Mouse (Mus musculus): ENCODE data around the gene Wipi1.

The Wipi1 gene

GRCm38 (mm10) chr11:109578536-109578935 is 33.2 kb downstream of the Wipi1 start:
- no peak for DNase-seq (ENCODE audit: low spot score)

DNA sequence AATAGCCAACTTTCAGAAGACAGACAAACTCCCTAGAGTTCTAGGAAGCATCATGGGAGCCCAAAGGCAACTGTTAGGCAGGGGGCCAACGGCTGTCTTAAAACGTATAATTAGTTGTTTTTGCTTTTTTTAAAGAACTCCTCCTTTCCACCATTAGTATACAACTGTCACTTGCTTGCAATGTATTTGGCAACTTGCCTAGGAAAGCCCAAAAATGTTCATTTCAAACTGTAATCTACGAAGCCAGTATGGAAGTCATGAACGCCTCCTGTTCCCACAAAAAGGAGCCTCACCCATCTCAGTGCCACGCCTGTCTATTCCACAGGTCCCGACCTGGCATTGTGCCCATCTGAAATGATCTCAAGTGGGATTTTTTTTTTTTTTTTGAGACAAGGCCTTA is 35.9 kb downstream of the Wipi1 start:
- DNase-seq (ENCODE audit: low spot score) = no peak

- no peak for DNase-seq (ENCODE audit: low spot score)
Measured at GRCm38 (mm10) chr11:109574604-109575003, 37.2 kb downstream of the Wipi1 start.

DNA sequence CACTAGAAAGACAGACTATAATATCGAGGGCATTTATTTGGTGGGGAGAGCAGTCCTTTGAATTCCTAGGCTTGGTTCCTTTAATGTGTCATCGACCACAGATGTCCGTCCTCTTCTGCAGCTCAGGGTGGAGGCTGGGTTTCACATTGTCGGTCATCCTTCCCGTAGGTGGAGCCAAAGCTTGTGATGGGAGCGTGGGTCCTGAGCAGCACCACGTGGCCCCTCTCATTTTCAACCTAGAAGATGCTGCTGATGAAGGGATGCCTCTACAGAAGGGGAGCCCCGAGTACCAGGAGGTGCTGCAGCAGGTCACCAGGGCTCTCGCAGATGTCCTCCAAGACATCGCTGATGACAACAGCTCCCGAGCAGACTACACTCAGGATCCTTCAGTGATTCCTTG is 39.7 kb downstream of the Wipi1 start:
- DNase-seq (ENCODE audit: low spot score) = no peak

GRCm38 (mm10) chr11:109569809-109570208 is 42.0 kb downstream of the Wipi1 start:
- no peak for DNase-seq (ENCODE audit: low spot score)

GRCm38 (mm10) chr11:109569007-109569618 is 42.7 kb downstream of the Wipi1 start:
- DNase-seq (ENCODE audit: low spot score) = no peak

DNA sequence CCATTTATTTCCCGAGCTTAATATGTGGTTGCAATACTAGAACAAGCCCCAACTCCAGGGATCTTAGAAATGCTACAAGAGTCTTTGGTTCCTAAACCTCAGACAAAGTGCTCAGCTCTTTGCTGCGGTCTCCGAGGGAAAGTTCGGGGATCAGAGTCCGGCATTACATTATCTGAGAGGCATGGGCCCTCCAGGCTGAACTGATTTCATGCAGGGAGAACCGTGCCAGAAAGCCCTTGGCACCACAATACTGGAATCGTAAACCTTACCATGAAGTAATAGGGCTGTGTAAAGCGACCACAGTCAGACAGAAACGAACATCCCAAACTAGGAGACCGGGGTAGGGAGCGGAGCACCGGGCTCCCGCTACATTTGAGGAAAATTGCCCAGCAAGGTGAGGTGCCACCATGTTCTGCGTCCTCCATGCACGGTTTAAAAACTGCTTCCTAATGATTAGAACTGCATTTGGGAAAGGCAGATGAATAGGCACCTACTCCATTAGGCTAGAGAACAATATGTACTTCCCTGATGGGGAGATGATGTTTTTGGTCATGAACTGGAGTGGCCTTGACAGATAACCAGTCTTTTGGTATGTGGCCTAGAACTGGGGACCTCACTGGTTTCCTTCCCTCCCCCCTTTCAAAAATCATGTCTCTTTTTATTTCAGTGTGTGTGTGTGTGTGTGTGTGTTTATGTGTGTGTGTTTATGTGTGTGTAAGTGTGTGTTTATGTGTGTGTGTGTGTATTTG is 47.1 kb downstream of the Wipi1 start:
- DNase-seq (ENCODE audit: low spot score) = no peak

DNA sequence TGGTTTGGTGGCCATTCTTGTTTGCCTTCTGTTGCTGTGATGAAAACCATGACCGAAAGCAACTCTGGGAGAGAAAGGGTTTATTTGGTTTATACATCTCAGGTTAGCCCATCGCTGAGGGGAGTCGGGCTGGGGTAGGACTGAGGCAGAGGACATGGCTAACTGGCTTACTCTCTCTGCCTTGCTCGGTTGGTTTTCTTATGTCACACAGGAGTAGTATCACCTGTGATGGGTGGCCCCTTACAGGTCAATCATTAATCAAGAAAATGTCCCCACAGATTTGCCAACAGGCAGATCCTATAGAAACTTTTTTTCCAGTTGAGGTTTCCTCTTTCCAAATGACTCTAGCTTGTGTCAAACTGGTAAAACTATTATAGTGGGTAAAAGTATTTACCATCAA is 48.1 kb downstream of the Wipi1 start:
- DNase-seq (ENCODE audit: low spot score) = no peak

- DNase-seq (ENCODE audit: low spot score) = no peak
Measured at GRCm38 (mm10) chr11:109561445-109561844, 50.3 kb downstream of the Wipi1 start.

DNA sequence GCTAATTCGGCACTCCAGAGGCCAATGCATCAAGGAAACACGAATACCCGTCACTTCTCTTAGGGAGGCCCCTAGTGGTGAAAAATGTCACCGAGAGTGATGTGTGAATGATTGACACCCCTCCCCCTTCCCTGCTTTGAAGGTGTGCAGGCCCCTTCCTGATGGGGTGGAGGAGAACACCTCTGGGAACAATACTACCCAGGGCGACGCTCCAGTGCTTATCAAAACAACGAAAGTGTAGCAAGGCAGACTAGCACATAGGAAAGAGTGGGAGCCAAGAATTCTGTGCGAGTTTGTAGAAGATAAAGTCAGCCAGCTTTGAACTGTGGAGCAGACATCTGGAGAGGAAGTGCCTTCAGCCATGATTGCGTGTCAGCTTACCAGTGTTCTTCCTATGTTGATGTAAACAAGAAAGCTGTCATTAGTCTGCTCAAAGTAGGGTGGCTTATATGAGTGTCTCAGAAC is 50.9 kb downstream of the Wipi1 start:
- DNase-seq (ENCODE audit: low spot score) = no peak

GRCm38 (mm10) chr11:109559241-109559640 is 52.5 kb downstream of the Wipi1 start:
- no peak for DNase-seq (ENCODE audit: low spot score)

DNA sequence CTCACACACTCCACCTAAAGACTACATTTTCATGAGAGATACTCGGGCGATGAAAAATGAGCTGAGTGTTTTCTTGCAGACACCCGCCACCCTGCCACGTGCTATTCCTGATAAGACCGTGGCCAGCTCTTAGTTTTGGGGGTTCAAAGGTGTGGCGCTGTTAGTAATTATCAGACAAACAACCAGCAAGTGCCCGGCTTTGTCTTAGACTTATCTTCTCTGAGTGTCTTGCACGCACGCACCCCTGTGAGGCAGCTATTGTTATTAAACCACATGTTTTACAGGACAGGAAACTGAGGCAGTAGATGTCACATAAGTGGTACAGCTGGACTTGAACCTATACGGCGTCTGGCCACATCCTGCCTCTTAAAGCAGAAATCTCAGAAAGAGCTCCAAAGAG is 54.3 kb downstream of the Wipi1 start:
- DNase-seq (ENCODE audit: low spot score) = no peak

DNA sequence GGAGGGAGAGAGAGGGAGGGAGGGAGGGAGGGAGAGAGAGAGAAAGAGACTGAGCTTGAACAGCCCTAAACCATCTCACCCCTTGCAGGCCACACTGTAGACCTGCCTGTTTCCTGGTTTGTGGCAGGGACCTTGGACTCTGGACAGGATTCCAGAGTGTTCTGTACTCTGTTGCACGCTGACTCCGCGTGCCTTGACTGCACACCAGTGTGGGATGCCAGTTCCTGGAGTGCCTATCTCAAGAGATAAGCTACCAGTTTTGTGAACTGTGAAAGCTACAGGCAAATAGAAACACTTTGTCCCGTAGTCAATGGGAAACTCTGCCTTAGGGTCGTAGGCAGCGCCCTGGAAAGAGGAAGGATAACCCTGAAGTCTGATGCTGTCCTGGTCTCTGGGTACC is 55.6 kb downstream of the Wipi1 start:
- no peak for DNase-seq (ENCODE audit: low spot score)

DNA sequence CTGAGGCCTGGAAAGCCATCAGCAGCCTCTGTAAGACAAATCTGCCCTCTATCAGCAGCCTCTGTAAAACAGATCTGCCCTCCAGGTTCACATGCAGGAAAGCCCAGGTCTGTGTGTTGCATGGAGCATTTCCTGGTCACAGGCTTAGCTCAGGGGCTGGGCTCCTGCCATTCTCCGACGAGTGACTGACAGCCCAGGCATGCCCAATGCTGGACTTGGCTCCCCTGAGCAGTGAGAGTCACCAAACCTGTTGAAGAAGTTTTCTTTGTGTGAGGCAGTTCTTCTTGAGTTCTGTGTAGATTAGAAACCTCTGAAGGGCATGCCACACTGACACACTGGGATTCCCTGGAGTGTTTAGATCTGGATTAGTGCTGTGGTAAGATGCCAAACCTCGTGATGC is 57.3 kb downstream of the Wipi1 start:
- DNase-seq (ENCODE audit: low spot score) = no peak

DNA sequence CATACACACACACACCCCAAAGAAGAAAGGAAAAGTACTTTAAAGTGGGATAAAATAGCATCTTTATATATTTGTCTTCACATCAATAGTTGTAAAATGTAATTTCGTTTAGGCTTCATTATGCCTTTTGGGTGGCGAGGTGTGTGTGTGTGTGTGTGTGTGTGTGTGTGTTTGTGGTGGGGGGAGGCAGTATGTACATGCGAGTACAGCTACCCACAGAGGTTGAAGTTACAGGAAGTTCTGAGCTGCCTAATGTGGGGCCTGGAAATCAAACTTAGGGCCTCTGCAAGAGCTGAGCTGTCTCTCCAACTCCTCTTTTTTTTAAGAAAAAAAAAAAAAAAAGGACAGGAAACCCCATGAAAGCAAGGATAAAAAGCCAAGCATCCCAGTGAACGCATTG is 57.8 kb downstream of the Wipi1 start:
- no peak for DNase-seq (ENCODE audit: low spot score)

DNA sequence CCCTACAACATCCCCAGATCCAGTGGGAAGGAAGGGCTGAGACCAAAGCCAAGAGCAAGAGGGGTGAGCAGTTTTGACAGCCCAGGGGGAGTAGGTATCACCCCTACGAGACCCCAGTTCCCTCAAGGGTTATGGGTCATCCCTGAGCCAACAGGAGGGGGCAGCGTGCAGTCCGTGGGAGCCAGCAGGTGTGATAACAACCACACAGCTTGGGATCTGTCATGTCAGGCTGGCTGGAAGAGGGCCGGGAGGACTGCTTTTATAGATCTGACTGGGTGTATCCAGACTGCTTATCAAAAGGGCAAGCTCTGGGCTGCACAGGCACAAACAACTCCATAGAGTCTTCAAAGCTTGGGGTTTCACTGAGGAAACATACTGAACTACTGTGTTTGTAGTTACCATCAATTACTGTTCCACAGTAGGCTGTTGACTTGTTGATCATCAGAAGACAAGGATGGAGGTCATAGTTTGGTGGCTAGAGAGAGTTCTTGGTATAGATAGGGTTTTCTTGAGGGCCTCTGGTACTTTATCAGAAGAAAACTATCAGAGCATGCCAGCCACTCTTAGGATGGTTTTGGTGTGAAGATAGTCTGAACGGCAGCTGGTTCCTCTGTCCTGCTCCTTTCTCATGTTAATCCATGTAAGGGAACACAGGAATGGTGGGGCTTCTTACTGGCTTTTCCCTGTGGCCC is 62.0 kb downstream of the Wipi1 start:
- DNase-seq (ENCODE audit: low spot score) = no peak

- no peak for DNase-seq (ENCODE audit: low spot score)
Measured at GRCm38 (mm10) chr11:109547652-109548051, 64.1 kb downstream of the Wipi1 start.

- no peak for DNase-seq (ENCODE audit: low spot score)
Measured at GRCm38 (mm10) chr11:109546305-109547001, 65.3 kb downstream of the Wipi1 start.

GRCm38 (mm10) chr11:109545700-109546143 is 66.0 kb downstream of the Wipi1 start:
- DNase-seq (ENCODE audit: low spot score) = no peak

DNA sequence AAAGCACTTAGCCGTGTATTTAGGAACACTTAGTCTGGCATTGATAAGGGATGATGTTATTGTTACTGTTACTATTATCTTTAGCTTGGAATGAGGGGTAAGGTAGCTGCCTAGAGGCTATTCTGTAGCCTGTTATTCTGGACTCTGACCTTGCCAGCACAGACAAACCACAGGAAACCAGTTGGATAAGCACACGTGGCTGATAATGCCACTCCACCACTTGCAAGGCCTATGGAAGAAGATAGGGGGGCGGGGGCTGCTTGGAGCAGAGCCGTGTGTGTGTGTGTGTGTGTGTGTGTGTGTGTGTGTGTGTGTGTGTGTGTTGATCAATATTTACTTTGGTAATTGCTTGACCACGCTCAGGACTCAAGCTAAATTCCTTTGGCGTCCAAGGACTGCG is 66.5 kb downstream of the Wipi1 start:
- DNase-seq (ENCODE audit: low spot score) = no peak

DNA sequence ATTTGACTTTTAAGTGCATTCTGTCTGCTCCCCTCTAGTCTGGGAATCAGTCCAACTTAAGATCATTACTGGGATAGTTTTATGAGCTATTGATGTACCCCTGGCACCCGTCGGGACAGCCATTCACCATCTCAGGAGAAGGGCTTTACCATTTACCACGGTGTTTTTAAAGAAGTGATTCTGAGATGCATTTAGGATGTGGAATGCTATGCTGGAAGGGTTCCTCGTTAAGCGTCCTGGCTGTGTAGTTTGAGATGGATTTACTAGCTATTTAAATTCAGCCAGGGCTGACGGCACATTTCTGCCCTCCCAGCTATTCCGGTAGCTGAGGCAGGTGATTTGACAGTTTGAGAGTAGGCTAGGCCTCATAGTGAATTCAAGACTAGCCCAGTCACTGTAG is 67.3 kb downstream of the Wipi1 start:
- no peak for DNase-seq (ENCODE audit: low spot score)

GRCm38 (mm10) chr11:109543466-109543865 is 68.3 kb downstream of the Wipi1 start:
- no peak for DNase-seq (ENCODE audit: low spot score)

DNA sequence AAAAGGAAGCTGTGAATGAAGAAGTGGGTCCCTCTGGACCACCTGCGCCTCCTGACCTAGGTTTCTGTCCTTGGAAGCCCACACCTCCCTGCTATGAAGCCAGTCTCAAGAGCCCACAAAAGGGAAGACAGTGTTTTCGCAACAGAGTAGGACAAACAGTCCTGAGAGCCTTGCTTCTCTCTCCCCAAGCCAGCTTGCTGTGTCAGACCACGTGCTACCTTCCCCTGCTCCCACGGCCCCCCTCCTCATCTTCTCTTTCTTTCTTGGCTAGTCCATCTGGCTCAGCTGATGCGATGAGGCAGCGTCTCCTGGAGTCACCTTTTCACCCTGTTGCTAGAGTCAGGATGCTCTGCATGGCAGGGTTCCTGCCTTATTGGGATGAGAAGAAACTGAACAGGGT is 72.5 kb downstream of the Wipi1 start:
- no peak for DNase-seq (ENCODE audit: low spot score)

Measured in left cerebral cortex, adult 11 months (tissue).